ENCODE assay signal across 8 mouse cellular contexts in the genomic region with DNA sequence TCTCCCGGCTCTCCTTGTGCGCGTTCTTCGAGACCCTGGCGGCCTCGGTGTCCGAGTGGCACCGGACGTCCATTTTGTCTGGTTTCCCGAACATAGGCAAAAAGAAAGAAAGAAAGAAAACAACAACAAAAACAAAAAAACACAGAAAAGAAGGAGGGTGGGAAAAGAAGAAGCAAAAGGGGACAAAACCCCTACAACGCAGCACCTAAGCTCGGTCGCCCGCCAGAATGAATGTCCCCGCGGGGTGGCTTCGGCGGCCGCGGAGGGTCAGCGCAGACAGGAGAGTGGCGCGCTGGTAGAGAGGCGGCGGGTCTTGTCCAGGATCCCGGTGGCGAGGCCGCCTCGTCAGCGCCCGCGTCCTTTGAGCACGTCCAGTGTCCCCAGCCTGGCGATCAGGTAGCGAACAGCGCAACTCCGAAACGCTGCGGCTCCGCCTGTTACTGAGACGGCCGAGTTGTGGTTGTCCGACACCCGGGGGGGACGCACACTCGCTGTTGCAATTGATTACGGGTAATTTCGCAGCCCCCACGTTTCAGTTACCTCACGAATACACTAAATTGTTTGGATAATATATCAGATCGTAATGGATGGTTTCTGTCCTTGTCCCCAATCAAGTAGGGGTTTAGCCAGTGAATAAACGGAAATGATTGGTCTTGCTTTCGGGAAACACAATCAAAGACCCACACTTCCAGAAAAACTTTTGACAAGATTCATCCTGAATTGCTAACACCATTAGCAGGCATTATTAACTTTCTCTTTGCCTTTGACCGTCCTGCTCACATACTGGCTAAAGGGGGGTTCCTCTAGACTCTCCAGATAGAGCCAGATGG. TPM values are rescaled to one million over a fixed set of nuclear protein-coding genes. Genes with fewer than 3 reads are reported as not detected.
DNase-seq lines count a peak whose midpoint lies in the region; ATAC-seq and TF ChIP-seq lines count a peak whose summit lies in the region.

A gene (minus strand): TSS at position 121 of the 830 bp plus-strand sequence.

- H3K4me1 ChIP-seq in hindbrain, postnatal 0 days (ENCODE audit: insufficient read depth, low read length): peaks cover 6% of the 10 kb centered on the region; the same call in 1 of the 2 replicates

- peak; percentile 39 for DNase-seq in kidney, adult 18-20 months
- no peak for DNase-seq in kidney, adult 8-10 months
- DNase-seq in embryo, embryonic 9.5 days (ENCODE audit: extremely low spot score): peak; percentile 61
- no peak for DNase-seq in hindbrain, postnatal 0 days (ENCODE audit: low spot score)
- DNase-seq in neural tube, embryonic 10.5 days (ENCODE audit: extremely low spot score, low spot score): peak; percentile 67
- no peak for DNase-seq in gastrocnemius, postnatal 25 days
- DNase-seq in urinary bladder, adult 2 months (ENCODE audit: low spot score): no peak

- H3K9ac ChIP-seq in hindbrain, postnatal 0 days (replicated peaks; ENCODE audit: low read length): no peak within 1 kb of the TSS

- TF ChIP-seq CTCF in hindbrain, postnatal 0 days (IDR thresholded peaks at IDR 0.05; ENCODE audit: low read depth): no peak

- ATAC-seq in hindbrain, postnatal 0 days: no peak
- ATAC-seq in megakaryocyte progenitor cell, adult 5-6 weeks (replicated peaks; ENCODE audit: poor library complexity): no peak

- H3K27ac ChIP-seq in hindbrain, postnatal 0 days: no peak within 1 kb of the TSS

- peaks cover 81% of the 10 kb centered on the region for H3K27me3 ChIP-seq in hindbrain, postnatal 0 days (ENCODE audit: insufficient read depth, low read length)

- peak within 1 kb of the TSS; percentile 40 for H3K4me2 ChIP-seq in hindbrain, postnatal 0 days (ENCODE audit: low read depth, low read length)

- H3K9me3 ChIP-seq in hindbrain, postnatal 0 days (ENCODE audit: low read length): no peaks in the 10 kb centered on the region

- H3K36me3 ChIP-seq in hindbrain, postnatal 0 days (ENCODE audit: insufficient read depth, low read length): no peaks in the 10 kb centered on the region

- peak within 1 kb of the TSS; percentile 23 for H3K4me3 ChIP-seq in hindbrain, postnatal 0 days (ENCODE audit: low read length)

- under 1% methylated on average over 52 of the region's 54 CpGs for WGBS in hindbrain, postnatal 0 days

RNA-seq across cellular contexts. Expression of the gene that starts here (rescaled TPM):
- total RNA-seq in hindbrain, postnatal 0 days (2014; rRNA removed): not detected in 2 replicates
- polyA plus RNA-seq in hindbrain, postnatal 0 days (2015; fragmentation: Nextera tagmentation; extraction: Ambion mirVana): not detected in 2 replicates
- total RNA-seq in gastrocnemius, postnatal 25 days (2021): not detected
- polyA plus RNA-seq in urinary bladder, adult 2 months (2012; rRNA removed): not detected in 2 replicates
- total RNA-seq in megakaryocyte progenitor cell, adult 5-6 weeks (2015): not detected in 2 replicates
- not detected in 2 replicates for total RNA-seq in megakaryocyte progenitor cell, adult 5-6 weeks (2017)

Comparison
In these comparisons a context has a peak if more than half of its experiments do, and no peak if none do; other contexts are left out.
1. DNase-seq: peak in kidney, adult 18-20 months (single experiment), embryo, embryonic 9.5 days (single experiment) and neural tube, embryonic 10.5 days (single experiment); none in kidney, adult 8-10 months (0 of 2), hindbrain, postnatal 0 days (single experiment), gastrocnemius, postnatal 25 days (single experiment) and urinary bladder, adult 2 months (single experiment).